Mouse (Mus musculus) bone marrow macrophage, adult 2 months (primary cell): ENCODE results near the gene Sbf1.

Source experiments
- CTCF ChIP-seq: IDR thresholded peaks from 2 replicates; pipeline ENCODE4 v1.5.1; 2012; ENCODE audit warnings: low read depth, mild to moderate bottlenecking, low read length, moderate library complexity
- POLR2A ChIP-seq: IDR thresholded peaks from 2 replicates; pipeline ENCODE4 v1.6.1; 2012; ENCODE audit warnings: mild to moderate bottlenecking, low read depth, low read length, borderline replicate concordance

- TF ChIP-seq POLR2A: no peak
- no peak for TF ChIP-seq CTCF
Measured at GRCm38 (mm10) chr15:89339696-89340095, 24.6 kb upstream of the Sbf1 start.
